Mouse (Mus musculus): ENCODE data around the gene Fuca1.
A peak's percentile ranks its signal among the peaks of the same experiment; 100 is the strongest.

Fuca1 gene

DNA sequence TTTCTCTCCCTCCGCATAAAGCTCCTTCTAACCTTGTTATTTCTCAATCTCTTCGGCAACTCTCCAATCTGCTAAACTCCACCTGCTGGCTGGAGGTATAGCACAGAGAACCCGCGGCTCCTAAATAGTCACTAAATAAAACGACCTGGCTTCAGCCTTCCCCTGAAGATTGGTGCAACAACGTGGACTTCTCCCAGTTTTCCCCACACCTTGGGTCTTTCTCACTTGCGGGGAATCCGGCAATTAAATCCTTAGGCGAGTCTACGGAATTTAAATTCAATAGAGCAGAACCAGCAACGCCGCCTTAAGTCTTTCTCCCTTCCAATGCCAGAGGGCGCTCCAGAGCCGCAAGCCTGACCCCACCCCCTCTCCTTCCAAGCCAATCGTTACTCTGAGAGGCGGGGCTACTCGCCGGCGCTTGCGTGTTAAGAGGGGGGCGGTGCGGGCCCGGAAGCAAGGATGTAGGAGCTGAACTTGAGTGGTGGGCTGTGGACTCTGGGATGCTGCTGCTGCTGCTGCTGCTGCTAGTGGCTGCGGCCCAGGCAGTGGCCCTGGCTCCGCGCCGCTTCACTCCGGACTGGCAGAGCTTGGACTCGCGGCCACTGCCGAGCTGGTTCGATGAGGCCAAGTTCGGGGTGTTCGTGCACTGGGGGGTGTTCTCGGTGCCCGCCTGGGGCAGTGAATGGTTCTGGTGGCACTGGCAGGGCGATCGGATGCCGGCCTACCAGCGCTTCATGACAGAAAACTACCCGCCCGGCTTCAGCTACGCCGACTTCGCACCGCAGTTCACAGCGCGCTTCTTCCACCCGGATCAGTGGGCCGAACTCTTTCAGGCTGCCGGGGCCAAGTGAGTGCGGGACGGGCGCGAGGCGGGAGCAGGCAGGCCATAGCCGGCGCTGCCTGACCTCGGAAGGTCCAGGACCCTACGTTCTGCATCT lies at the start of gene Fuca1:
TSS of gene Fuca1 (plus strand) at position 432 of the 938 bp plus-strand sequence.
- DNase-seq: peak; percentile 95

DNA sequence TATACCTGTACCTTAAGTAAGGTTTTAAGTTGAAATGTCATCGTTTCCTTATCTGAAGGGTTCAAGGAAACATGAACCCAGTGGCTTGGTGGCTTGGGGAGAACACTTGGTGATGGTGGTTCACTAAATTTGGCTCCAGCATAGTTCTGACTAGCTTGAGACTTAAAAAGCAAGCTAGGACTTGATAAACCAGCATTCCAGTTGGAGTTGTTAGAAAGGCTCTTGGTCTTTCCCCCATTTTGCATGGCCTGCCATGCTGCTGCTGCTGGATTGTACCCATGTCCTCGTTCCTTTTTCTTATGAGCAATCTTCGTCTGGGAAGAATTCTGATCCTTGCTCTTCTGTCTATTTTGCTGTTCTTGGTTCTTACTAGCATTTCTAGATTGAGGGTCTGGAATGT lies 48.5 kb upstream of the Fuca1 start:
- no peak for DNase-seq

DNA sequence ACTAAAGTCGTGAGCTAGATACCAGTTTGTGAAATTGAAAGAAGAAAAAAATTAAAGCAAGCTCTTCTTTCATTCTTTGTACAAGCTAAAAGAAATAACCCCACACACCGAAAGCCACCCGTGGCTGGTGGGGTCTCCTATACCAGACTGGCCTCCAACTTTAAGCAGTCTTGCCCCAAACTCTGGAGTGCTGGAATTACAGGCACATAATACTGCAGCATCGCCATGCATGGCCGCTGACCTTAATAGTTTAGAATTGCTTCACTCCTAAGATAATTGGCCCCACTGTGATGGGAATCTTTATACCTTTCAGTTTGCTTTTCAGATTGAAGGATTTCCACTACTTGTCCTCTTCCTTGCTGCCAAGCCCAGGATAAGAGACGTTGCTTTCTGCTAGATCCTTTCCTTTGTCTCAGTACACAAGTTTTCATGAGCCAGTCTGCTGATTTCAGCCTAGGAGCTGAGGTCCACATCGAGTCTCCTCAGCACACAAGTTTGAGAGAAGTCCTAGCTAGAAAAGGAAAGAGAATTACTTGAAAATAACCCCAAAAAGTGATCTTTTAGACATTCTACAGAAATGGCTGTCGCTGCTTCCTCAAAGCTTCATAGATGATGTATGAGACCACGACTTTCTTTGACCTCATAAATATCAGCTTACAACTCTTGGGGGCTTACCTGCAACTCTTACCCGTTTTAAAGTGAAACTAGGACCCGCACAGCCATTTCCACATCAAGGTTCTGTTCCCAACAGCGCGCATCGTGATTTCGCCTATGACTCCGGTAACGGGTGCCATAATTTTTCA lies 47.7 kb upstream of the Fuca1 start:
- no peak for DNase-seq

DNA sequence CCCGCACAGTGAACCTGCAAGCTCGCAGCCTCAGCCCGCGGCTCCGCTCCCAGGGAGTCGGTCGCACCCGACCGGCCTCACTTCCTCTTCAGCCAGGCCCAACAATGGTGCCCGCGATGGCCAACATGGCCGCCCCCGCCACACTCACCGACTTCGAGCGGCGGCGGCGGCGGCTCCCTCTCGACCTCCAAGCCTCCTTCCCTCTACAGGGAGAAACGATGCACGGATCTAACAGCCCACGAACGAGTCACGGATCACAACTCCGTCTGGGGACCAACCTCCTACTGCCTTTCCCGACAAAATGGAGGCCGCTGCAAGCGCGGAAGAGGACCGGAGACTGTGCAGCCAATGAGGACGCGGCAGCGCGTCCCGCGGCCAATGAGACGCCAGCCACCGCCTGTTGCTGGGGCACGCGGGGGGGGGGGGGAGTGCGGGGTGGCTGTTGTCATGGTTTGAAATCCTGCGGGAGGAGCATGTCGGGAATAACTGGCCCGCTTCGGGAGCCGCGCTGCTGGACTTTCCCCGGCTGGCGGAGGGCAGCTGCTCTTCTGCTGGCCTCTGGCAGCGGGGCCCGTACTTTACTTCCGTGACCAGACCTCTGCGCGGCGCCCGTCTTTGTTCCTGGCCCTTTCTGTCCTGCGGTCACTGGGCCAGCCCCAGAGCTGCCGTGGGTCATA lies 46.9 kb upstream of the Fuca1 start, which contains the start of gene Pnrc2:
TSS of gene Pnrc2 (minus strand) at position 325 of the 677 bp plus-strand sequence.
- DNase-seq: peak; percentile 94

DNA sequence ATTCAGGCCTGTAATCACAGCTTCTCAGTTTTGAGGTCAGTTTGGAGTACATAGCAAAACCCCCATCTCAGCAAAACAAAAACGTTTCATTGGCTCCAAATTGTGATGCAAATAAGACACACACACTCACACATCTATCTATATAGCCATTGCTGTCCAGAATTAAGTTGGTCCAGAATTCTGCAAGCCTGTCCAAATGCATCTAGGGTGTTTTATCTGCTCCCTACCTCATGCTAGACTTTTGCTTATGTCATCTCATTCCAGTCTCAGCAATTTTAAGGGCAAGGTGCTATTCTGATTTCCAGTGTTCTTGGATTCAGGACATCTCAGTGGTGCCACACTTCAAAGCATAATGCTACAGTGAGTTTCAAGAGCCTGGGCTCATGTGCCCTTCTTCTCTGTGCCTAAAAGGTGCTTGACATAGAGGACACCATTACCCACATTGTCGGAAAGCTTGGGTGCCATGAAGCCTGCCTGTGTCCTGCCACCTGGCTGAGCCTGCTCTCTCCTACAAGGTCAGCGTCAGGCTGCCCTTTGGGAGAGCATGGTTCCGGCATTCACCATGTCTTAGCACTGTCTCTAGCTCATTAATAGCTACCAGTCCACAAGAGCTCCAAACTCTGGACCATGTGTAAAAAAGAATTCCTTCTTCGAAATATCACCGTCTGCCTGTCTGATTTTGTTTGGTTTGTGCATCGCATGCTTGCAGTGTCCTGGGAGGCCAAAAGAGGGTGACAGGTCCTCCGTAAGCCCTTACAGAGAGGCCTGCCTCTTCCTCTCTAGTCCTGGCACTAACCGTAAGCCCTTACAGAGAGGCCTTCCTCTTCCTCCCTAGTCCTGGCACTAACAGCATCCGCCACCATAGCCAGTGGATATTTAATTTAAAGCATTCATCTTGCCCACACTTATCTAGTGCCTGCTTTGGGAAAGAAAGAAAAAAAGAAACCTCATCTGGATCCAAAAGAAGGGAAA lies 45.7 kb upstream of the Fuca1 start:
- DNase-seq: no peak

DNA sequence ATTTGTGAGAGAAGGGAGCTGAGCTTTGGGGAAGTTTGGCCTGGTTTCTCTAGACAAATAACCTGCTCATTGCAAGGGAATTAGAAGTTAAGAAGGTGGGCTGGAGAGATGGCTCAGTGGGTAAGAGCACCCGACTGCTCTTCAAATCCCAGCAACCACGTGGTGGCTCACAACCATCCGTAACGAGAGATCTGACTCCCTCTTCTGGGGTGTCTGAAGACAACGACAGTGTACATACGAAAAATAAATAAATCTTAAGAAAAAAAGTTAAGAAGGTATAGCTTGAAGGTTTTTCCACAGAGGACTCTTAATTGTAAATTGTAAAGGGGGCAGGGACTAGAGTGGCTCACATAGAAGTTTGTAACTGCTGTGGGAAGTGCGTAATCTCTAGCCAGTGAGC lies 45.0 kb upstream of the Fuca1 start:
- DNase-seq: no peak

DNA sequence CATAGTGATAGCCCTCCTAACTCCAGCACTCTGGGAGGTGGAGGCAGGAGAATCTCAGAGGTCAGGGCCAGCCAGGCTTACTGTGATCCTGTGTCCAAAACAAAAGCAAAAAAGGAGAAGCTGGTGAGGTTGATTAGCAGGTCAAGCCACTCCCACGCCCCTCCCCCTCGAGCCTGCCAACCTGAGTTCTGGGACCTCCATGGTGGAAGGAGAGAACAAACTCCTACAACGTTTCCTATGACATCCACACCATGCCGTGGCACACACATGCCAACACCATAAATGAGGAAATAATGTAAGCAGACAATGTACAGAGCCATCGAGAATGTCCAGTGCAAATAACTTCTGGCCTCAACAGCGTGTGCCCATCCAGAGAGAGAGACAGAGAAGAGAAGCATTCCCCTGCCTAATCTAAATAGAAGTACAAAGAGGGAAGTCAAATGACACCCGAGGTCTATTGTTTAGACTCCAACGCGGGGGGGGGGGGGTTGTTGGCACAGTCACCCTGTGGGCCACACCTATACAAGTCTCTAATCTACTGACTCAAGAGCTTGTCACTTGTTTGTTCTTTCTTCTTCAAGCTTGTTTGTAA lies 44.4 kb upstream of the Fuca1 start:
- peak; percentile 58 for DNase-seq

DNA sequence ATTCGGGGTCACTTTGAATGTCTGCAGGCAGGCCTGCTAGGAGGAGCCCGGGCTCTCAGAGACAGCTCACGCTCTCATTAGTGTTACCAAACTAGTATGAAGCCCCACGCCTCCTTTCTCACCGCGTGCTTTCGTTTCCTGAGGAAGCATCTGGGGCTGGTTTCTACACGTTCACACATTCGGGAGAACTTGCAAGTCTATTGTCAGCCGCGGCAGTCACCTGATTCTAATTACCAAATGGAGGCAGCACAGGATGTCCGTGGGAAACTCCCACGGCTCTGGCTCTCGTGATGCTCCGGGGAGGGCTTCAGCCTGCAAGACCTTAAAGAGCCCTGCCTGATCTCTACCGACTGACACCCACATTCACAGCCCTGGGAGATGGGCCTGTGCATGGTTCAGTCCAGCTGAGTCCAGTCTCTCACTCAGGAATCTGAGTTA lies 43.9 kb upstream of the Fuca1 start:
- DNase-seq: peak; percentile 90

DNA sequence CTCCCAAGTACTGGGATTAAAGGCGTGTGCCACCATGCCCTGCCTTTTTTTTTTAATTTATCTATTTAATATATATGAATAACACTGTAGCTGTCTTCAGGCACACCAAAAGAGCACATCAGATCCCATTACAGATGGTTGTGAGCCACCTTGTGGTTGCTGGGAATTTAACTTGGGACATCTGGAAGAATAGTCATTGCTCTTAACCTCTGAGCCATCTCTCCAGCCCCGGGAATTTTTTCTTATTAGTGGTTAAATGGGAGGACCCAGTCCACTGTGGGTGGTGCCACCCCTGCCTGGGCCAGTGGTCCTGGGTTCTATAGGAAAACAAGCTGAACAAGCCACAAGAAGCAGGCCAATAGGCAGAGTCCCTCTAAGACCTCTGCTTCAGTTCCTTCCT lies 42.8 kb upstream of the Fuca1 start:
- no peak for DNase-seq

DNA sequence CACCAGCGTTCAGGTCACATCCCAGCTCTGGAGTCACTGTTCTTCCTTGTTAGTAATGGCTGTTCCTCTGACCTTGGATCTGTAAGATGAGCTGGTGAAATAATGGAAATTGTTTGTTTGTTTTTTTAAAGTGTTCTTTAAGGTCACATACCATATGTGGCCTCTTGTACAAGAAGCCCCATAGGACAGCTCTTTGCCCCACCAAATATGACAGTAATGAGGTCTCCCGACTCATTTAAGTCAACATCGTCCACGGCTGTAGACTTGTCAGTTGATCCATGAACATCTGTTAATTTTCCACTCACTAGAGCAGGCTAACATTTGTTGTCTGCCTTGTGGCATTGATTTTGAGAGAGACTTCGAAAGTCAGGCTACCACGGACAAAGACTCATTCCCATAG lies 41.5 kb upstream of the Fuca1 start:
- DNase-seq: no peak

DNA sequence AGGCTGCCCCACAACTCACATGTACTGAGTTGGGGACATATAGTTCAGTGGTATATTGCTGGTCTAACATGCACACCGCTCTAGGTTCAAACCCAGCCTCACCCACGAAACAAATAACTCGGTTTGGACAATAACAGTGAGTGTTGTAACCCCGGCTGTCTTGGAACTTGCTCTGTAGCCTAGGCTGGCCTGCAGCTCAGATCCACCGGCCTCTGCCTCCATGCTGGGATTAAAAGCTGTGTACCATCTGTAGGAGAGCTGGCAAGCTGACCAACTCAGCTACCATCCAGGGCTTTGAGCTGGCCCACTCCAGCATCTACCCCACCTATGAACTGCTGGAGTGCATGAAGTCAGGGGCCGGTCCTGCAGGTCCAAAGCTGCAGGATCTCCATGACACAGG lies 40.5 kb upstream of the Fuca1 start:
- DNase-seq: no peak

DNA sequence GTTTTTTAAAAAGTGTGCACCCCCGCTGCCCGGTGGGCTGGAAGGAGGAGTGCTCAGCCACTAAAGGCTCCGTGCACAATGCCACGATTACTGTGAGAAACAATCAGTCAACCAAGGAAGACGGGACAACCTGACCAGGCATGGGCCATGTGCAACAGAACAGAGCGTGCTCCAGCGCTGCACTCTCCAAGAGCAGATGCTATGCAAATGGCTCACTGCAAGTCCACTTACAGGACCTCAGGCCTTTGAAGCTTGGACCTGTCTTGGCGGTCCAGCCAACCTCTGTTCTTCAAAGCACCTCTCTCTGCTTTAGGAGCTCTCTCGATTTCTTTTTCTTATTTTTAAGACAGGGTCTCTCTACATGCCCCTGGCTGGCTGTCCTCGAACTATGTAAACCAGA lies 40.0 kb upstream of the Fuca1 start:
- no peak for DNase-seq

DNA sequence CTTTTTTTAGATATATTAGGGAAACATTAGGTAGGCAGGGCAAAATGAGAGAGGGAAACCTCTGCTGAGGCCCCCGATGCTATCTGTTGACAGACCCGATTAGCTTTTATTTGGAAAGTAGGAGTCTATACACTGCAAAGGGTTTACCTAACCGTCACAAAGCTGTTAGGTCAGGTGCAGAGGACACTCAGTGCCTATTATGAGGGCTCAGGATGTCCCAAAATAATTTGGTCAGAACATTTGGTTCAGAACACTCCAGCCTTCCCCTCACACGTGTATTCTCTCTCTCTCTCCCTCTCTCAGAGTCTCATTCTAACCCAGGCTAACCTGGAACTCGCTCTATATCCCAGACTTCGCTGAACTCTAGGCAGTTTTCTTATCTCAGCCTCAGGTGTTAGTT lies 38.5 kb upstream of the Fuca1 start:
- no peak for DNase-seq

DNA sequence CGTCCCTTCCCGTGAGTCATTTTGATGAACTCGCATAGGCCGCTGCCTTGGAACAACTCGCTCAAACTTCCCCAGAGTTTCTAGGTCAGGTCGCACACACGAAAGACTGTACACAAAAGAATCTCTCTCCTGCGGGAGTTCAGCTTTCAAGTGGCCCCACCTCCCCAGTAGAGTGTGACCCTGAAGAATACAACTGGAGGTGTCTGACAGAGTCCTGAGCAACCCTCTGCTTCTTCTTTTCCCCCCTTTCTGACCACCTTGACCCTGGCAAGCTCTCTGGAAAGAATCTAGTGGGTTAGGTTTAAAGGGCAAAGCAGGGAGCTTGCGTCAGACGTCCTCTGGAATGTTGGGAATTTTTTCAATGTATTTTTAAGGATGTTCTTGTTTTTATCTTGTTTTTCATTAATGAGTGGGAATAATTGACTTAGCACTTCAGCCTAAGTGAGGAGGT lies 37.1 kb upstream of the Fuca1 start:
- DNase-seq: no peak

DNA sequence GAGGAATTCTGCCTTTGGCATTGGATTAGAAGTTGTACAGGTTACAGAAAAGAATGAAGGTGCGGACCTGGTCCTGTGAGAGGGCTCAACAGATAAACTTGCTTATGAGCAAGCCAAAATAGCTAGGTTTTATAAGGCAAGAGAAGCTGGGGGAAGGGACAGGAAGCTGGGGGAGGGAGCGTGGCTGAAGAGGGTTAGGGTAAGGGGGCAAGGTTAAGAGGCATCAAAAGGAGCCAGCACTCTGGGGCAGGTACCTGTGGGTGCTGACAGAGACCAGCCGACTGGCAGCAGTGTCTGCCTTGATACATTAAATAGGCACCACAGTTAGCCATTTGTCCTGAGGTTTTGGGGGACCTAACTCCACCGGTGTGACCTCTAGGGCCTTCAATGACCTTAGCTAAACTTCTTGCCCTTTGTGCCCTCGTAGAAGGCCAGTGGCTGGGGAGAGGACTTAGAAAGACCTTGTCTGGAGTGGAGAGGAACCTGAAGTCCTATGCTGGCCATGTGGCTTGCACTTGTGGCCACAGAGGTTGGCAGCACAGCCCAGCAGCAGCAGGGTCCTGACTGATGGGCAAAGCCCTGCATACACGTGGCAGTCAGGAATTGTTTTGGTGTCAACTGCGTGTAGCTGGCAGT lies 36.5 kb upstream of the Fuca1 start:
- no peak for DNase-seq

DNA sequence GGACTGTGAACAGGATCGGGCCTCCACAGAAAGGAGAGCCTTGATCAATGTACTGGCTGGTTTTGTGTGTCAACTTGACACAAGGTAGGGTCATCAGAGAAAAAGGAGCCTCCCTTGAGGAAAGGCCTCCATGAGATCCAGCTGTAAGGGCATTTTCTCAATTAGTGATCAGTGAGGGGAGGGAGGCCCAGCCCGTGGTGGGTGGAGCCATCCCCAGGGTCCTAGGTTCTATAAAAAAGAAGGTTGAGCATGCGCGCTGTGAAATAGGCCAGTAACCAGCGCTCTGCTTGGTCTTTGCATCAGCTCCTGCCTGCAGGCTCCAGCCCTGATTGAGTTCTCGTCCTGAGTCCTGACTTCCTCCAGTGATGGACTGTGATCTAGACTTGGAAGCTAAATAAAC lies 36.0 kb upstream of the Fuca1 start:
- no peak for DNase-seq

DNA sequence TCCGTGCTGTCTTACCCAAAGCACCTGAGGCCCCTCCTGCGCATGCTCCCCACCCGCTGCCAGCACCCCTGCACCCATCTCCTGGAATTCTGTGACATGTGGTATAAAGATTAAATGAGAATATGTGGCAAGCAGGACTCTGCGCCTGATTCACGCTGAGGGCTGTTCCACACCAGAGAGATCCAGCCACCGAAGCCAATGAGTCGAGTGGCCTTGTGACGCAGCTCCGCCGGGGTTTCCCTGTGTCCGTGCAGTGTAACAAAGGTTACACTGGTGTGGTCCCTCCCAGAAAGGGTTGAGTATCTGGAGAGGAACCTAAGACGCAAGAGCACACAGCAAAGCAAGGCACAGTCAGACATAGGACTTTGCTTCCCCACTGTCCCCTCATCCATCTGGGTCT lies 34.9 kb upstream of the Fuca1 start:
- no peak for DNase-seq

DNA sequence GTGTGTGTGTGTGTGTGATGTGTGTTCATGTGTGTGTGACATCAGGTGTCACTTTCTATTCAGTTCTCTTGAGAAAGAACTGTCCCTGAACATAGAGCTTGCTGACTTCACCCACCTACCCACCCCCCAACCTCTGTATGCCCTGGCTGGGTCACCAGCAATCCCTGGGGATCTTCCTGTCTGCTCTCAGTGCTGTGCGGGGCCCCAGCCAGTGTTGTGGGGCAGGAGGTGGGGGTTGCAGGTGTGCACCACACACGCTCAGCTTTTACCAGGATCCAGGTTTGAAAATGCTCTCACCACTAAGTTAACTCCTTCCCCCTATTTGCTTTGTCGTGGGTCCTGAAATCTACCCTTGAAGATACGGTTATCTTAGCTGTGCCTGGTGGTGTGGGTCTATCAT lies 34.4 kb upstream of the Fuca1 start:
- DNase-seq: no peak

DNA sequence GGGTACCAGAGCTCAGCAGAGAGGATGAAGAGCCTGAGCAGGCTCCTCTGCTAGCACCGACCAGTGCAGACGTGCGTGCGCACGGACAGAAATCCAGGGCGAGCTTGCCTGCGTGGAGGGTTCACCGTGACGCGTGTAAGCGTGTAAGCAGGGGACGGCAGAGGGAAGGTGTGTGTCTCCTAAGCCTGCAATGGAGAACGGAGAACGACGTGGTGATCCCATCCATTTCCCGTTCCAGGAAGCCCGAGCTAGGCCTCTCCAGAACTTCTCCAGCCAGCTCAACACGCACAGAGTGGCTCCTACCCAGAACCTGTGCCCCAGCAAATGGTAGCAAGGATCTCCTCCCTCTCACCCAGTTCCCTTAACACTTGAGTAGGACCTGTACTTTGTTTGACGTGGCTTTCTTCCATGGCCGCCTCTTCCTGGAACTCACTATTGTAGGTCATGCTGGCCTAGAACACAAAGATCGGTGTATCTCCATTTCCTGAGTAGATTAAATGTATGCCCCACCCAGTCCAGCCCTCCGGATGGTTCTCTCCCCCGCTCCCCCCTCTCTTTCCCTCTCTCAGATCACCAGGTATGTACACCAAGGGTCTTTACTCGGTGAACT lies 32.0 kb upstream of the Fuca1 start:
- DNase-seq: no peak

DNA sequence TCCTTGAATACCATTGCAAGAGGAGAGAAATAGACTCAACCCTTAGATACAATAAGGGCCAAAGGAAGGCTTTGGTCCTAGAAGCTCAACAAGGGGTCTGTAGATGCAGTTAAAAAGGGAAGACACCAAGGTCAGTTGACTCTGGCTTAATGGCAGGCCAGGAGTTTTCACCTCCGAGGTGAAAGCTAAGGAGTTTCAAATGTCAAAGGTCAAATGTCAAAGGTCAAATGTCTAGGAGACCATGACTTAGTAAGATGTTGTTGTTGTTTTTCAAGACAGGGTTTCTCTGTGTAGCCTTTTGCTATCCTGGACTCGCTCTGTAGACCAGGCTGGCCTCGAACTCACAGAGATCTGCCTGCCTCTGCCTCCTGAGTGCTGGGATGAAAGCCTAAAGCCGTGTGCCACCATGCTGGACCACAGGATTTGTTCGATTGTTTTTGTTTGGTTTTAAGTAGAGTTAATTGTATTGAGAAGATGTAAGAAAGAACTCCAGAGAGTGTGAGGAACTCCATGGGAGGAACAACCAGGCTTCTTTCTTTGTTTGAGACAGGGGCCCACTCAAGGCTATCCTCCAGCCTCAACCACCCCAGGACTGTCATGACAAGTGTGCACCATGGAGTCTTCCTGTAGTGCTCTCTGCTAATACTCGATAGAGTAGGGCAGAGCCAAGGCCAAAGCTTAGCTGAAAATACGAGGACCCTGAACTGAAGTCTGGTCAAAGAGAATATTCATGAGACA lies 31.2 kb upstream of the Fuca1 start:
- DNase-seq: no peak

All from layer of hippocampus, adult 9-11 months (tissue).